Mouse (Mus musculus) liver, embryonic 18 days (tissue): ENCODE data around the gene Spata5. TPM values are rescaled to one million over a fixed set of nuclear protein-coding genes. Genes with fewer than 3 reads are reported as not detected.

Source experiments
- polyA plus RNA-seq: library from polyadenylated mRNA; depleted of rRNA; stranded (reverse); fragments of >200 nt; gene quantifications from 2 replicates; pipeline ENCODE4 v1.2.3, GENCODE M21; 2012; rRNA removed

Gene Spata5
- 4.0 and 4.8 TPM in 2 replicates for polyA plus RNA-seq

DNA sequence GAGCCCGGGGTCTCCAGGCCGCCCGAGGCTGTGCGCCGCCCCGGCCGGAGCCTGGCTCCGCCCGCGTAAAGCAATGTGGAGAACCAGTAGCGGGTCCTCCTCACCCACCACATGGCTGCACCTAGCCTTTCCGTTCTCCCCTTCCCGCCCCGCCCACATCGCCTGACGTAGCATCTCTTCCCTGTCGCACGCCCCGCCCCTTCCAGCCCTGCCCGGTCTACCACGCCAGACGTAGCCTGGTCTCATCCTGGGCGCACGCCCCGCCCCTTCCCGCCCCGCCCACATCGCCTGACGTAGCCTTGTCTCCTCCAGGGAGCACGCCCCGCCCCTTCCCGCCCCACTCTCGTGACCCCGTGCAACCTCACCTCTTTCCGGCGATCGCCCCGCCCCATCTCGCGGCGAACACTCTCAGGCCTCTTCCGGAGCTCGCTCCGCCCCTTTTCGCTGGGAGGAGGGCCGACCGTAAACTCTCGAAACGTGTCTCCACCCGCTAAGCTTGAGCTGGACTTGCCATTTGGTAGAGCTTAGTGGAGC lies at the start of gene Spata5:
Gene Spata5 (plus strand): TSS at position 439 of the 534 bp plus-strand sequence.

DNA sequence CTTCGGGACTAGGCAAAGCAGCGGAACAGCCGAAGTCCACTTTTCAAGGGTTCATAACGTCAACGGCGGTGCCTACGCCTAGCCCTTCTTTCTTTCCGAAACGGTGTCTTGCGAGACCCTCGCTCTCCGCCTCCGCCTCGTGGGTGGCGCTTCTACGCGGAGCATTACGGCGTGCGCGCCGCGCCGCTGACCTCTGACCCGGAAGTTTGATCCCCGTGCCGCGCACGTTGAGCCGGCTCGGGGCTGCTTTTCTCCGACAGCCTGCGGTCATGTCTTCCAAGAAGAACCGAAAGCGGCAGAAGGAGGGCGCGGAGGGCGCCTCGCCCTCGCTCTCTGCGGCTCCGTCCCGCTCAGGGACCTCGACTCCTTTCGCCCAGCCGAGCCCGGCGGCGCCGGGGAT lies 376 bp downstream of the Spata5 start, which contains the start of gene Nudt6:
Gene Nudt6 (minus strand): TSS at position 140 of the 400 bp plus-strand sequence.

Other genes with a start within 250 kb of the Spata5 start
- not detected in 2 replicates for gene Il21, start 187.3 kb upstream of the Spata5 start, polyA plus RNA-seq
- gene Bbs12, start 107.3 kb upstream of the Spata5 start, polyA plus RNA-seq: 0.96 and 1.1 TPM in 2 replicates
- 0.75 and 0.77 TPM in 2 replicates for gene Cetn4, start 107.2 kb upstream of the Spata5 start, polyA plus RNA-seq
- 0.32 and 0.68 TPM in 2 replicates for gene Fgf2, start 71.5 kb upstream of the Spata5 start, polyA plus RNA-seq
- gene Nudt6, start 315 bp downstream of the Spata5 start, polyA plus RNA-seq: 6.2 and 6.8 TPM in 2 replicates
- 9.0 and 11.9 TPM in 2 replicates for gene Spry1, start 220.1 kb downstream of the Spata5 start, polyA plus RNA-seq